Mouse (Mus musculus) CH12.LX (cell line): ENCODE results near the gene Nek6.

ENCODE experiments used
- CTCF ChIP-seq, 2 experiments: IDR thresholded peaks in 1 of 2; conservative IDR thresholded peaks in 1 of 2; 2 replicates each; pipeline ENCODE4 v1.5.1; 2011 to 2012; ENCODE audit warnings: low read depth in 2 of 2, low read length in 2 of 2, improper control_type of control experiment in 1 of 2, inconsistent platforms in 1 of 2, mild to moderate bottlenecking in 1 of 2, moderate library complexity in 1 of 2
- HCFC1 ChIP-seq: IDR thresholded peaks from 2 replicates; pipeline ENCODE4 v1.6.1; 2012; ENCODE audit warnings: low read depth, mild to moderate bottlenecking, inconsistent platforms, low read length, improper control_type of control experiment
- MYC ChIP-seq: IDR thresholded peaks from 2 replicates; pipeline ENCODE4 v1.6.1; 2011; ENCODE audit warnings: low read depth, mild to moderate bottlenecking, improper control_type of control experiment, low read length
- NRF1 ChIP-seq: IDR thresholded peaks from 2 replicates; pipeline ENCODE4 v1.6.1; 2014; ENCODE audit warnings: low read depth, mild to moderate bottlenecking, inconsistent platforms, low read length, improper control_type of control experiment, moderate library complexity
- POLR2A ChIP-seq: IDR thresholded peaks from 2 replicates; pipeline ENCODE4 v1.6.1; 2011; ENCODE audit warnings: low read depth, mild to moderate bottlenecking, improper control_type of control experiment, low read length
- RCOR1 ChIP-seq: conservative IDR thresholded peaks from 2 replicates; pipeline ENCODE4 v1.6.1; 2012; ENCODE audit warnings: low read depth, mild to moderate bottlenecking, inconsistent platforms, low read length, improper control_type of control experiment
- ZKSCAN1 ChIP-seq: IDR thresholded peaks from 2 replicates; pipeline ENCODE4 v1.6.1; 2012; ENCODE audit warnings: low read depth, inconsistent platforms, low read length, improper control_type of control experiment, borderline replicate concordance

DNA sequence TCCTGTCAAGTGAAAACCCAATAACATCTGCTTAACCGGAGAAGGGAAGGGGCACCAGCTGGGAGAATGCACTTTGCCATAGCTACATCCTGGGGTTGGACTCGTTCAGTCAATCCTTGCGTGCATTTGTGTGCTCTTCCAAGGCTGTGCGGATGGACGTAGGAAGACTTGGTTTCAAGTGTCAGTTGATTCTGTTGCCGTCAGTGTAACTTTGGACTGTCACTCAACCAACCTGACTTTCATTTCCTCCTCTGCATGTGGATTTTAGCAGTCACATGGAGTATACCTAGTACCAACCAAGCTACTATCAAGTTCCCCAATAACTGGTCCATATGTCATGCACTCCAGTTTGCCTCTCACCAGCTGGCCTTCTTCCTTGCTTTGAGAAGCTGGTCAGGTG is 33.5 kb downstream of the Nek6 start:
- TF ChIP-seq NRF1 = no peak
- no peak for TF ChIP-seq RCOR1
- TF ChIP-seq MYC = peak; percentile 94
- TF ChIP-seq CTCF (conservative IDR thresholded peaks at IDR 0.05 in 1 of 2, IDR thresholded peaks at IDR 0.05 in 1 of 2; ENCODE audit: low read depth in 2 of 2, low read length in 2 of 2) = no peak
- no peak for TF ChIP-seq ZKSCAN1
- no peak for TF ChIP-seq HCFC1
- TF ChIP-seq POLR2A = no peak
